Mouse (Mus musculus): ENCODE results near the gene Rnf187. TPM values are rescaled to one million over a fixed set of nuclear protein-coding genes. Genes with fewer than 3 reads are reported as not detected.

Gene Rnf187
- polyA plus RNA-seq, 1 experiment from 2014 or later: 381 TPM

DNA sequence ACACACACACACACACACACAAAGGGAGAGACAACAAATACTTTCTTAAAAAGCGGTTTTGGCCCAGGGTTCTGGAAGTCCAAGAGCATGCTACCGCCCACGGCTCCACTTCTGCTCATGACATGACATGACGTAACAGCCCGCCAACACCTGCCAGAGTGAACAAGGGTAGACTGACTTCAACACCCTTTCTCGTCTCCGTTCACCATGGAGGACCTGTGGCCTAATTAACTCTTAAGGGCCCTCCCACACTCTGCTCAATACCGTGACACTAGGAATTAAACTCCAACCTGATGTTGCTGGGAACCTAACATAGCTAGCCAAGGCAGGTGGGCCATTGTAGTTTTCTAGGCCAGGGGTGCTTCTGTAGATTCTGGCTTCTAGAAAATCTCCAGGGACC is 30.3 kb upstream of the Rnf187 start:
- Histone ChIP-seq H3K9me3 (ENCODE audit: control insufficient read depth, low read length) (no peaks in the 10 kb centered on the region), H3K4me2 (no peak overlapping the region), H3K4me3 (ENCODE audit: low read depth, low read length) (no peak overlapping the region), H3K4me1 (ENCODE audit: control insufficient read depth, insufficient read depth, low read length) (peaks cover 4% of the 10 kb centered on the region), H3K36me3 (ENCODE audit: control insufficient read depth, insufficient read depth, low read length) (peaks cover 3% of the 10 kb centered on the region; the same call in 1 of the 2 replicates), H3K27me3 (ENCODE audit: control insufficient read depth, insufficient read depth, low read length) (no peaks in the 10 kb centered on the region), H3K27ac (ENCODE audit: low read depth, low read length) (no peak overlapping the region), H3K9ac (ENCODE audit: low read length) (no peak overlapping the region)
- no peak for ATAC-seq (ENCODE audit: low FRiP score)
- 91% methylated on average over 8 of the region's 8 CpGs for WGBS
- DNase-seq (ENCODE audit: low spot score, missing footprints): no peak

DNA sequence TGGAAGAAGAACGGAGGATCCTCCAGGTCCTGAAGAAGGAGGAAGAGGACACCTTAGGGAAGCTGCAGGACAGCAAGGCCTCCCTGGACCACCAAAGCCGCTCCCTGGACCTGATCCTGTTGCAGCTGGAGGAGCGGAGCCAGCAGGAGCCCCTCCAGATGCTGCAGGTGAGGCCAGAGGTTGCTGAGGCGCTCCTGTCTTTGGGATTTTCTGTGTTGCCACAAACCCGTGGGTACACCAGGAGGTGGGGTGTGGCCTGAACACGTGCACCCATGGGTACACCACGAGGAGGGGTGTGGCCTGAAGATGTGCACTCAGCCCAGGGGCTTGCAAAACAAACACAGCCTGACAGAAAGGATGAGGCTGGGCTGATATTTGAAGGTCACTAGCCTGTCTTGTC is 29.8 kb upstream of the Rnf187 start:
- Histone ChIP-seq H3K36me3 (ENCODE audit: control insufficient read depth, insufficient read depth, low read length) (peaks cover 3% of the 10 kb centered on the region; the same call in 1 of the 2 replicates), H3K9me3 (ENCODE audit: control insufficient read depth, low read length) (no peaks in the 10 kb centered on the region), H3K4me2 (no peak overlapping the region), H3K4me3 (ENCODE audit: low read depth, low read length) (no peak overlapping the region), H3K27ac (ENCODE audit: low read depth, low read length) (no peak overlapping the region), H3K4me1 (ENCODE audit: control insufficient read depth, insufficient read depth, low read length) (peaks cover 4% of the 10 kb centered on the region), H3K27me3 (ENCODE audit: control insufficient read depth, insufficient read depth, low read length) (no peaks in the 10 kb centered on the region), H3K9ac (ENCODE audit: low read length) (no peak overlapping the region)
- ATAC-seq (ENCODE audit: low FRiP score) (no peak), DNase-seq (ENCODE audit: low spot score, missing footprints) (no peak)
- 81% methylated on average over 7 of the region's 7 CpGs for WGBS

DNA sequence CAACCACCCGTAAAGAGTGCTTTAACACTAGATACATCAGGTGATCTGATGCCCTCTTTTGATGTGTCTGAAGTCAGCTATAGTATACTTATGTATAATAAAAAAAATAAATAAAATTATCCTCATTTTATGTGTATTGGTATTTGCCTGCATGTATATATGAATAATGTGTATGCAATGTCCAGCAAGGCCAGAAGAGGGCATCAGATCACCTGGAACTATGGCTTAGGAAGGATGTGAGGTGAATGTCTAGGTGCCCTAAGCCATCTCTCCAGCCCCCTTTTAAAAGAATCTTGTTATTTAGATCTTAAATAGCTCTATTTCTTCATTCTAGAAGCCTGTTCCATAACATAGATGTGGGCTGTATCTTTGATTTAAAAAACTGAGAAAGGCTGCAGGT is 28.6 kb upstream of the Rnf187 start:
- Histone ChIP-seq H3K4me3 (ENCODE audit: low read depth, low read length) (no peak overlapping the region), H3K27me3 (ENCODE audit: control insufficient read depth, insufficient read depth, low read length) (no peaks in the 10 kb centered on the region), H3K4me2 (no peak overlapping the region), H3K36me3 (ENCODE audit: control insufficient read depth, insufficient read depth, low read length) (peaks cover 3% of the 10 kb centered on the region; the same call in 1 of the 2 replicates), H3K27ac (ENCODE audit: low read depth, low read length) (no peak overlapping the region), H3K9ac (ENCODE audit: low read length) (no peak overlapping the region), H3K9me3 (ENCODE audit: control insufficient read depth, low read length) (no peaks in the 10 kb centered on the region), H3K4me1 (ENCODE audit: control insufficient read depth, insufficient read depth, low read length) (peaks cover 4% of the 10 kb centered on the region)
- no peak for ATAC-seq (ENCODE audit: low FRiP score)
- 96% methylated on average over 1 of the region's 1 CpGs for WGBS
- DNase-seq (ENCODE audit: low spot score, missing footprints): no peak

DNA sequence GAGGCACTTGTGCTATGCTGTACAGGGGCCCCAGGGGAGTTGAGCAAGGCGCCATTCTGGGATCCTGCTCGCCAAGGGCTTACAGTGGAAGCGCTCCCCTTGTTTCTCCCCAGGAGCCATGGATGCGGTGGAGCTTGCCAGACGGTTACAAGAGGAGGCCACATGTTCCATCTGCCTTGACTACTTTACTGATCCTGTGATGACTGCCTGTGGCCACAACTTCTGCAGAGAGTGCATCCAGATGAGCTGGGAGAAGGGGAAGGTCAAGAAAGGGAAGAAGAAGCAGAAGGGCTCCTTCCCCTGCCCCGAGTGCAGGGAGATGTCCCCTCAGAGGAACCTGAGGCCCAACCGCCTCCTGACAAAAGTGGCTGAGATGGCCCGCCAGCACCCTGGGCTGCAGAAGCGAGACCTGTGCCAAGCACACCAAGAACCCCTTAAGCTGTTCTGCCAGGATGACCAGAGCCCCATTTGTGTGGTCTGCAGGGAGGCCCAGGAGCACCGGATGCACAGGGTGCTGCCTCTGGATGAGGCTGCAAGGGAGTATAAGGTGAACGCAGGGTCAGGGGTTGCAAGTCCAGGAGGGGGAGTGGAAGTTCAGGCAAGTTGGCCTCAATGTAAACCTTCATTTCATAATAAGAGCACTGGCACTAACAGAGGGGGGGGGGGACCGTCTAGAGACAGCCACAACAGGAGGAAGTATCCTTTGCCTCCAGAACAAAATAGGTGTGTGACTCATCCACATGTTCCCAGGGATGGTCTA is 26.5 kb upstream of the Rnf187 start:
- no peaks in the 10 kb centered on the region for H3K9me3 ChIP-seq (ENCODE audit: control insufficient read depth, low read length)
- H3K27ac ChIP-seq (ENCODE audit: low read depth, low read length): peak overlapping the region; percentile 30; the same call in 1 of the 2 replicates
- no peak overlapping the region for H3K4me2 ChIP-seq
- DNase-seq (ENCODE audit: low spot score, missing footprints) (no peak), ATAC-seq (ENCODE audit: low FRiP score) (peak; percentile 25; the same call in 1 of the 2 replicates)
- 49% methylated on average over 12 of the region's 12 CpGs for WGBS
- H3K9ac ChIP-seq (ENCODE audit: low read length): no peak overlapping the region
- H3K27me3 ChIP-seq (ENCODE audit: control insufficient read depth, insufficient read depth, low read length): peaks cover 6% of the 10 kb centered on the region; the same call in 1 of the 2 replicates
- H3K4me1 ChIP-seq (ENCODE audit: control insufficient read depth, insufficient read depth, low read length): peaks cover 4% of the 10 kb centered on the region
- H3K36me3 ChIP-seq (ENCODE audit: control insufficient read depth, insufficient read depth, low read length): no peaks in the 10 kb centered on the region
- H3K4me3 ChIP-seq (ENCODE audit: low read depth, low read length): no peak overlapping the region

DNA sequence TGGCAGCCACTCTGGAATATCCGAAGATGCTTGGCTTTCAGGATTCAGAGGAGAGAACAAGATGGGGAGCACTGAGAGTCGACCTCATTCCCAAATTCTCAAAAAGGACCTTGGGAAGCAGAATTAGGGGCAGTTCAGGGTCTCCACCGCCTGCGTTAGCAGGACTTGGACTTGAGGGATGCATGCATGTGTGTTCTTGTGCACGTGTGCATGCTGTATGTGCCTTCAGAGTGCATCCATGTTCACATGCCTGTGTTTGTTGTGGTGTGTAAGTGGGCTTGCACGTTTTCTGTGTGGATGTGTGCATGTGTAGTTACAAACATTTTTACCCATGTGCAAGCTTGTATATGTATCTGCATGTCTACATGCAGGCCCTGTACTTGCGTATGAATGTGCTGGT is 25.5 kb upstream of the Rnf187 start:
- H3K9me3 ChIP-seq (ENCODE audit: control insufficient read depth, low read length): no peaks in the 10 kb centered on the region
- peaks cover 6% of the 10 kb centered on the region; the same call in 1 of the 2 replicates for H3K27me3 ChIP-seq (ENCODE audit: control insufficient read depth, insufficient read depth, low read length)
- no peak overlapping the region for H3K4me3 ChIP-seq (ENCODE audit: low read depth, low read length)
- ATAC-seq (ENCODE audit: low FRiP score) (no peak), DNase-seq (ENCODE audit: low spot score, missing footprints) (no peak)
- H3K4me1 ChIP-seq (ENCODE audit: control insufficient read depth, insufficient read depth, low read length): peaks cover 9% of the 10 kb centered on the region
- no peak overlapping the region for H3K9ac ChIP-seq (ENCODE audit: low read length)
- H3K27ac ChIP-seq (ENCODE audit: low read depth, low read length): no peak overlapping the region
- no peaks in the 10 kb centered on the region for H3K36me3 ChIP-seq (ENCODE audit: control insufficient read depth, insufficient read depth, low read length)
- H3K4me2 ChIP-seq: no peak overlapping the region
- 87% methylated on average over 7 of the region's 7 CpGs for WGBS

DNA sequence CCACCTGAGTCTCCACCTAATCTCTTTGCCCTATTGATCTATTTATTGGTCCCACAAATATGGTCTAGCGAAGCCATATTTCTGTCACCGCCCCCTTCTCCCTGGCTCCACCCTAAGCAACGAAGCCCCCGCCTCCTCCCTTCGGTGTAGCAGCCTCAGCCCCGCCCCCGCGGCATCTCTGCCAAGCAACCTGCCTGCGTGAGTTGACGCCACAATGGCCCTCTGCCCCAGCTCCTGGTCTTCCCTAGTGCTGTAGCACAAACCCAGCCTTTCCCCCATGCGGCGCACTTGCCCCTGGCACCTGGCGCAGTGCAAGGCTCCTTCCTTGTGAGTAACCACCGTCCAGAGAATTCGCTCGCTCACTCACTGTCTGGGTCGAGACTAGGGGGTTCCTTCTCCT is 24.8 kb upstream of the Rnf187 start:
- no peak overlapping the region for H3K27ac ChIP-seq (ENCODE audit: low read depth, low read length)
- H3K36me3 ChIP-seq (ENCODE audit: control insufficient read depth, insufficient read depth, low read length): no peaks in the 10 kb centered on the region
- peaks cover 8% of the 10 kb centered on the region; the same call in 1 of the 2 replicates for H3K27me3 ChIP-seq (ENCODE audit: control insufficient read depth, insufficient read depth, low read length)
- H3K9ac ChIP-seq (ENCODE audit: low read length): no peak overlapping the region
- WGBS: 40% methylated on average over 17 of the region's 17 CpGs
- no peak overlapping the region for H3K4me3 ChIP-seq (ENCODE audit: low read depth, low read length)
- ATAC-seq (ENCODE audit: low FRiP score): no peak
- H3K4me2 ChIP-seq: no peak overlapping the region
- H3K9me3 ChIP-seq (ENCODE audit: control insufficient read depth, low read length): no peaks in the 10 kb centered on the region
- peaks cover 9% of the 10 kb centered on the region for H3K4me1 ChIP-seq (ENCODE audit: control insufficient read depth, insufficient read depth, low read length)
- DNase-seq (ENCODE audit: low spot score, missing footprints): no peak

DNA sequence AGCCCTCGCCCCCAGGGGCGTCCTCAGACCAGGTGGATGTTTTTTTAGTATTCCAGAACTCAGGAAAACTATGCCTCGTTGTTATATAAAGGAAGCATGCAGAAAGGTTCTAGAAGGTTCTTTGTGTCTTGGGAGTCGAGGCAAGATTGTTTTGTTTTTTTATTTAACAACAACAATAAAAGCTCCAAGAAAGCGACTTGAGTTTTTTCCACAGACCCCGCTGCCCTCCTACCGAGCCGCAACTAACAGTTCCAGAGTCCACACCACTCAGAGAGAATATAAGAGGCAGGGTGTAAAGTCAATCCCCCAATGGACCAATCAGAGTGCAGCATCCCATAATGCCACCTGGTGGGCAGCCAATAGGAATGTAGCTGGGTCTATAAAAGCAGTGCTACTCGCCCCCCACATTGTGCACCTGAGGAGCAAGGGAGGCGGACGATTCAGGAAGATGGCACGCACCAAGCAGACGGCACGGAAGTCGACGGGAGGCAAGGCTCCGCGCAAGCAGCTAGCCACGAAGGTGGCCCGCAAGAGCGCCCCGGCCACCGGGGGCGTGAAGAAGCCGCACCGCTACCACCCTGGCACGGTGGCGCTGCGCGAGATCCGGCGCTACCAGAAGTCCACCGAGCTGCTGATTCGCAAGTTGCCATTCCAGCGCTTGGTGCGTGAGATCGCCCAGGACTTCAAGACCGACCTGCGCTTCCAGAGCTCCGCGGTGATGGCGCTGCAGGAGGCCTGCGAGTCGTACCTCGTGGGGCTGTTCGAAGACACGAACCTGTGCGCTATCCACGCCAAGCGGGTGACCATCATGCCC is 22.9 kb upstream of the Rnf187 start:
- no peak for ATAC-seq (ENCODE audit: low FRiP score)
- Histone ChIP-seq H3K27me3 (ENCODE audit: control insufficient read depth, insufficient read depth, low read length) (peaks cover 17% of the 10 kb centered on the region; the same call in 1 of the 2 replicates), H3K4me3 (ENCODE audit: low read depth, low read length) (no peak overlapping the region), H3K36me3 (ENCODE audit: control insufficient read depth, insufficient read depth, low read length) (no peaks in the 10 kb centered on the region), H3K9me3 (ENCODE audit: control insufficient read depth, low read length) (no peaks in the 10 kb centered on the region), H3K4me1 (ENCODE audit: control insufficient read depth, insufficient read depth, low read length) (peaks cover 20% of the 10 kb centered on the region), H3K27ac (ENCODE audit: low read depth, low read length) (no peak overlapping the region), H3K4me2 (no peak overlapping the region), H3K9ac (ENCODE audit: low read length) (no peak overlapping the region)
- 60% methylated on average over 45 of the region's 50 CpGs for WGBS
- DNase-seq (ENCODE audit: low spot score, missing footprints): peak; percentile 83

DNA sequence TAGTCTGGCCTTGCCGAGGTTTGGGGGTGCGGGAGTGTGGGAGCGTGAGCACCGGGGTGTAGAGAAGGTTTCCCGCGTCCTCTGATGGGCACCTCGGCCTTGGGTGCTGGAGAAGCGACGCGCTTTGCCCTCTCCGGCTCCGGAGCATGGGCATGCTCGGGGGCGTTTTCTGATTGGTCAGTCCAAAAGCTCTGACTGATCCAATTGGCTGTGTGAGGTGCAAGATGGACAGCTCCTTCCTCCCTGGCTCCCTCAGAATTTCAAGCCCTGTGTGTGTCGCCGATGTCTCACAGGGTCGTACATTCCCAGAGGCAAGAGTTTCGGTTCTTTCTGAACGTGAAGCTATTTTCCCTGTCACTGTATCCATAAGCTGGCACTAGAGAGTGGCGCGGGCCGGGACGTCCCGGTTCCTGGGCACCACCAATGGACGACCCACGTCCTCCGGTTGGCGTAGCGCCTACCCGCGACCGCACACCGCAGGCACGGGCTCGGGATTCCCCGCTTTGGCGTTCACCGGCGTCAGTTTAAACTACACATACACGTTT is 21.3 kb upstream of the Rnf187 start:
- Histone ChIP-seq H3K9ac (ENCODE audit: low read length) (peak overlapping the region; percentile 47), H3K9me3 (ENCODE audit: control insufficient read depth, low read length) (no peaks in the 10 kb centered on the region), H3K4me1 (ENCODE audit: control insufficient read depth, insufficient read depth, low read length) (peaks cover 27% of the 10 kb centered on the region), H3K4me2 (peak overlapping the region; percentile 72), H3K27ac (ENCODE audit: low read depth, low read length) (peak overlapping the region; percentile 20; the same call in 1 of the 2 replicates), H3K36me3 (ENCODE audit: control insufficient read depth, insufficient read depth, low read length) (no peaks in the 10 kb centered on the region), H3K4me3 (ENCODE audit: low read depth, low read length) (peak overlapping the region; percentile 39), H3K27me3 (ENCODE audit: control insufficient read depth, insufficient read depth, low read length) (peaks cover 17% of the 10 kb centered on the region; the same call in 1 of the 2 replicates)
- DNase-seq (ENCODE audit: low spot score, missing footprints) (peak; percentile 97), ATAC-seq (ENCODE audit: low FRiP score) (peak; percentile 81)
- WGBS: 4% methylated on average over 40 of the region's 40 CpGs
